Mouse (Mus musculus) embryonic facial prominence, embryonic 11.5 days (tissue): ENCODE results near the gene Prph. TPM values are rescaled to one million over a fixed set of nuclear protein-coding genes. Genes with fewer than 3 reads are reported as not detected.

ENCODE experiments used
- ATAC-seq: fragments of 200-750 bp; cut with Nextera tagmentation; replicated peaks from 2 replicates; pipeline ENCODE4 v1.8.0; 2017; ENCODE audit warnings: low read depth; ENCODE audit not compliant: insufficient number of reproducible peaks, low FRiP score, low TSS enrichment
- DNase-seq: peaks from one replicate; pipeline ENCODE4 v3.0.0-alpha.2; 2015; ENCODE audit warnings: low spot score
- H3K27ac ChIP-seq: fragments of 300-500 bp; sonication (generic); replicated peaks from 2 replicates; pipeline ENCODE4 v1.5.1; 2014; ENCODE audit warnings: mild to moderate bottlenecking, low read depth, low read length, control low read depth
- H3K27me3 ChIP-seq: fragments of 300-500 bp; sonication (generic); 2 replicates; pipeline ENCODE4 v1.6.1; 2014; ENCODE audit warnings: mild to moderate bottlenecking, low read length, moderate library complexity, mixed read lengths; ENCODE audit not compliant: control insufficient read depth, insufficient read depth
- H3K36me3 ChIP-seq: fragments of 300-500 bp; sonication (generic); replicated peaks from 2 replicates; pipeline ENCODE4 v1.6.1; 2014; ENCODE audit warnings: low read depth, mild to moderate bottlenecking, low read length, moderate library complexity, mixed read lengths; ENCODE audit not compliant: control insufficient read depth, insufficient read depth
- H3K4me1 ChIP-seq: fragments of 300-500 bp; sonication (generic); 2 replicates; pipeline ENCODE4 v1.6.1; 2014; ENCODE audit warnings: low read length, mixed read lengths; ENCODE audit not compliant: control insufficient read depth, insufficient read depth
- H3K4me2 ChIP-seq: fragments of 300-500 bp; sonication (generic); 2 replicates; pipeline ENCODE4 v1.6.1; 2014; ENCODE audit warnings: low read depth, mild to moderate bottlenecking, control low read depth, low read length, moderate library complexity
- H3K4me3 ChIP-seq: fragments of 300-500 bp; sonication (generic); 2 replicates; pipeline ENCODE4 v1.5.1; 2014; ENCODE audit warnings: low read depth, low read length, control low read depth
- H3K9ac ChIP-seq: fragments of 300-500 bp; sonication (generic); replicated peaks from 2 replicates; pipeline ENCODE4 v1.6.1; 2014; ENCODE audit warnings: mild to moderate bottlenecking, control low read depth, low read length
- H3K9me3 ChIP-seq: fragments of 300-500 bp; sonication (generic); replicated peaks from 2 replicates; pipeline ENCODE4 v1.6.1; 2016; ENCODE audit warnings: mild to moderate bottlenecking, low read length, inconsistent platforms, mixed read lengths; ENCODE audit not compliant: control insufficient read depth
- WGBS: fragments of 180-500 bp; shearing (Covaris S2); extraction: QIAGEN DNeasy Blood & Tissue Kit; methylation state at CpG from one replicate; pipeline ENCODE4 v1.1.7; 2014; 5-methylcytosine and 5-hydroxymethylcytosine counted together
- polyA plus RNA-seq: library from polyadenylated mRNA; unstranded; fragments of >200 nt; fragmentation: Nextera tagmentation; extraction: Ambion mirVana; gene quantifications from 2 replicates; pipeline ENCODE4 v1.2.1, GENCODE M21; 2014

The Prph gene
- polyA plus RNA-seq, 1 experiment from 2014 or later = 17.1 TPM

DNA sequence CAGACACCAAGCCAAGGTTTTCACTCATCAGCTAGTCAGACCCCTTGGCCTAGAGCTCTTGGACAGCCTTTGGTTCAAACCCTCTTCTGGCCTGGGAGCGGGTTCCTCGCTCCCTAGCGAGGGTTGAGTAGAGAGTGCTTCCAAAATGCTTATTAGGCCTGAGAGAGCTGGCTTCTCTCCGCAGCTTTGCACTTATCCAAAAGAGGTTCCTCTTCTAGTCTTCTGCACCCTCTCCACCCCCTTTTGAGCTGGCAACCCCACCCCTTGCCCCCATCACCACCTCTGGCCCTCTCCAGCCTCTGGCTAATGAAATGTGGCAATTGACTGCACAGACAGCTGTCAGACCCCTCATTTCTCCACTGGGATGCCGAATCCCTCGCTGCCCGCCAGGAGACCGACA lies 37.9 kb downstream of the Prph start, which contains the start of gene Dnajc22:
Gene Dnajc22 (plus strand): TSS at position 301 of the 400 bp plus-strand sequence.
- ATAC-seq (no peak), DNase-seq (no peak)
- Histone ChIP-seq H3K36me3 (no peaks in the 10 kb centered on the region), H3K4me3 (peak within 1 kb of the TSS; percentile 40), H3K27me3 (peaks cover 76% of the 10 kb centered on the region), H3K9ac (peak within 1 kb of the TSS; percentile 54), H3K27ac (peak within 1 kb of the TSS; percentile 13; the same call in 1 of the 2 replicates), H3K4me2 (peak within 1 kb of the TSS; percentile 90), H3K4me1 (peaks cover 17% of the 10 kb centered on the region), H3K9me3 (no peaks in the 10 kb centered on the region)
- WGBS = 10% methylated on average over 8 of the region's 8 CpGs

DNA sequence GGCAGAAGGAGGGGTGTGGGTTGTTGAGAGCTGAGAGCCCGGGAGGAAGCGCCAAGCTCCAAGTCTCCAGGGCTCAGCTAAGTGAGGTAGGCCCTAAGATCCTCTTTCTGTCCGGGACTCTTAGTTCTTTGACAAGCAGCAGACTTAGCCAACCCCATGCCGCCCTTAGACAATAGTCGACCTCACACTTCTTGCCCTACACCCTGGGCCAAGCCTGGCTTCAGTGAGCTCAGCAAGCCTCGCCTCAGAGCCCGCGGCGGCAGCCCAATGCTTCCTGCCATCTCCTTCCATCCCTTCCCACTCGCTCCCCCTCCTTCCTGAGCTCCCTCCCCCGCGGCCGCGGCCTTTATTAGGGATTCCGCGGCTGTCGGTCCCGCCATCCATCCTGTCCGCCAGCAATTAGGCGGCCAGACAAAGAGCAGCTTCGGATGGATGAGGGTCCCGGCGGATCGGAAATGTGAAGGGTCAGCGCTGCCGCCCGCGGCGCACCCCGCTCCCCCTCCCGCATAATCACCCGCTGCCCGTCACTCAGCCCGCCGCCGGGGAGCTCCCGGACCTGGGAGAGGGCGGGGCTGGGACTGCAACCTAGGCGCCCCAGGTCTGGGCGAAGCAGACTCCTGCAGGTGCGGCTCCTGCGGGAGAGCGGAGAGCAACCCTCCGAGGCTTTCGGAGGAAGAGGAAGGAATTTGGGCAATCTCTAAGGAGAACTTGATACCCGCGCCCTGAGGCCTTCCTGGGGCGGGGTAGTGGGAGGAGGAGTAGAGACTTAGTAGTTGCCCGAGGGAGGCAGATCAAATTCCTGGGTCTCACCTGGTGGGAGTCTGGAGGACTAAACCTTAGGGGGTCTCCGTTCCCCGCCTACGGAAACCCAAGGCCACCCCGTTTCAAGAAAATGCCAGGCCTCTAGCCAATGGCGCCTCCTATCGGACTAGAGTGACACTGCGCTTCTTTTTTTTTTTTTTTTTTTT lies 38.6 kb downstream of the Prph start:
- ATAC-seq = peak; percentile 40; the same call in 1 of the 2 replicates
- peaks cover 76% of the 10 kb centered on the region for H3K27me3 ChIP-seq
- DNase-seq = peak; percentile 69

DNA sequence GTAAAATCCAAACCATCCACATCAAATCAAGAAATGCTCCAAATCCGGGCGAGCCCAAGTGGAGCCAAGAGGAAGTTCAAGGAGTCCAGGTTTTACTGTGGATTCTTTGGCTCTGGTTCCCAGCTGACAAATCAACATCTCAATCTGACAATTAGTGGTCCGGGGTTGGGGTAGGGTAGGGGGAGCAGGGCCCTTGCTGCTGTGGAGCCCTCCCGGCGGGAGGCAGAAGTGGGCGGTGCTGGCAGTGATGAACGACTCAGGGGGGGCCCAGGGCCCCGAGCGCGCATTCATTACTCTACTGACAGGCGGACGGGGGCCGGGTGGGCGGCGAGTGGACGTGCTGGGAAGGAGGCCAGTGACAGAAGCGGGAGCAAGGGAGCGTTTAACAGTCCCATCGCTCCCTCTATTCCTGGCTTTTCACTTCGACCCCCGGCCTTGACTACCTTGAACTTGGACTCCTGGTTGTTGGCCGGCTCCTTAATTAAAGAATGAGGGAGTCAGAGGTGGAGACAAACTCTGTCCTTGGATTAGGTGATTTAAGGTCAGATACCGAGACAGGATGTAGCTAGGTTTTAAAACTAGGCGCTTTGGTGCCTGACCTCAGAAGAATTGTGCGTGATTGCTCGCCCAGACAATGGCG lies 39.8 kb downstream of the Prph start:
- Histone ChIP-seq H3K4me1 (peaks cover 21% of the 10 kb centered on the region), H3K4me2 (no peak overlapping the region; the same call in 1 of the 2 replicates), H3K27me3 (peaks cover 77% of the 10 kb centered on the region), H3K27ac (no peak overlapping the region), H3K36me3 (no peaks in the 10 kb centered on the region), H3K9ac (no peak overlapping the region), H3K9me3 (no peaks in the 10 kb centered on the region), H3K4me3 (no peak overlapping the region)
- 1% methylated on average over 27 of the region's 27 CpGs for WGBS
- DNase-seq (peak; percentile 27), ATAC-seq (no peak)

More for the DNA sequence above, 38.6 kb downstream of the Prph start:
- H3K9me3 ChIP-seq = no peaks in the 10 kb centered on the region
- H3K27ac ChIP-seq = peak overlapping the region; percentile 13; the same call in 1 of the 2 replicates
- under 1% methylated on average over 56 of the region's 56 CpGs for WGBS
- H3K4me2 ChIP-seq = peak overlapping the region; percentile 90
- peaks cover 21% of the 10 kb centered on the region for H3K4me1 ChIP-seq
- peak overlapping the region; percentile 40 for H3K4me3 ChIP-seq
- no peaks in the 10 kb centered on the region for H3K36me3 ChIP-seq
- H3K9ac ChIP-seq = peak overlapping the region; percentile 54

DNA sequence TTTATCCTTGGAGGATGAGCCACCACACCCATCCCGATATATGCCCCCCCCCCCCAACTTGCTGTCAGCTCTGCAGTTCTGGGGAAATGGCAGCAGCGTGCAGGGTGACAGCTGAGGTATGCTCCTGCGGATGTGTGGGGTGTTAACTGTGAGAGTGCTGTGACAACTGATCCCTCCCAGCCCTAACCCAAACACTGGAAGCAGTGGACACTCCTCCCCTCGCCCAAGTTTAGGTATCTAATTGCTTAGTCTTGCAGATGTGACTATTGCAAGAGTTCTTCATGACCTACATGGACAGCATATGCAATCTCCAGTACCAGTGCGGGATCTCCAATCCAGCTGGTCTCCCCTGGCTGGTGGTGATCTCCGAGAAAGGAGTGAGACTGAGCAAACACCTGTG lies 40.4 kb downstream of the Prph start:
- no peak for DNase-seq
- H3K4me1 ChIP-seq = peaks cover 21% of the 10 kb centered on the region
- H3K4me3 ChIP-seq = no peak overlapping the region

DNA sequence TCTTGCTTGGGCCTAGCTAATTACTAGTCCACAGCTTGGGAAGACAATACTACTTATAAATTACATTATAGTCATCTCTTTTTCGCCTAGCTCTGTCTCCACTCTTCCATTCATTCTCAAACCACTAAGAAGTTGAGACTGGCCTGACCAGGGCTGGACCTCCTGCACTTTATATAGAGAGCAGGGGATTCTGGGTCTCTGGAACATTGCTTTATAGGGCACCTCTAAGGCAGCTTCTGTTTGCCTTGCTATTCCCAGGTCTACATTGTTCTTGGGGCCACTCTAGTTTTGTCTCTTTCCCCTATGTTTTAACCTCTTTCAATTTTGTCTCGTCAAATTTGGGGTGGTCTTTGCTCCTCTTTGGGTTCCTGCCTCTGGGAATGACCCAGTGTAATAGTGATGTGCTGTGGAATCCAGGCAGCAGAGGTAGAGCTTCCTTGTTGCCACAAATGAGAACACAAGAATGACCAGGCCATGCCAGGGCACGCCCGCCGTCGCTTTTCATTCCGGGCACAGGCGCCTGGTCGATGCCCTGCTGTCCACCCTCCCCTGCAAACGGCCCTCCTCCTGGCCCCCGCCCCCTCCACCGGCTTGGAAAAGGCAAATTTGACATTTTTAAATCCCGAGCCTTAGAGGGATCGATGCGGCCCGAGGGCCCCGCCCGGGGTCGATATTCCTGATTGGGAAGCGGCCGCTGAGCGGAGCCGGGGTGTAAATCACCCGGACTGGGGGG lies 41.3 kb downstream of the Prph start:
- DNase-seq (no peak), ATAC-seq (no peak)
- peak overlapping the region; percentile 67 for H3K4me2 ChIP-seq
- 3% methylated on average over 24 of the region's 24 CpGs for WGBS
- H3K27ac ChIP-seq = no peak overlapping the region
- H3K4me1 ChIP-seq = peaks cover 21% of the 10 kb centered on the region
- no peaks in the 10 kb centered on the region for H3K9me3 ChIP-seq
- H3K9ac ChIP-seq = no peak overlapping the region
- H3K36me3 ChIP-seq = no peaks in the 10 kb centered on the region
- peak overlapping the region; percentile 34 for H3K4me3 ChIP-seq
- H3K27me3 ChIP-seq = peaks cover 70% of the 10 kb centered on the region

More for the DNA sequence above, 40.4 kb downstream of the Prph start:
- Histone ChIP-seq H3K27ac (no peak overlapping the region), H3K9me3 (no peaks in the 10 kb centered on the region), H3K27me3 (peaks cover 75% of the 10 kb centered on the region), H3K4me2 (no peak overlapping the region), H3K36me3 (no peaks in the 10 kb centered on the region), H3K9ac (no peak overlapping the region)
- 4% methylated on average over 6 of the region's 6 CpGs for WGBS
- ATAC-seq = no peak

DNA sequence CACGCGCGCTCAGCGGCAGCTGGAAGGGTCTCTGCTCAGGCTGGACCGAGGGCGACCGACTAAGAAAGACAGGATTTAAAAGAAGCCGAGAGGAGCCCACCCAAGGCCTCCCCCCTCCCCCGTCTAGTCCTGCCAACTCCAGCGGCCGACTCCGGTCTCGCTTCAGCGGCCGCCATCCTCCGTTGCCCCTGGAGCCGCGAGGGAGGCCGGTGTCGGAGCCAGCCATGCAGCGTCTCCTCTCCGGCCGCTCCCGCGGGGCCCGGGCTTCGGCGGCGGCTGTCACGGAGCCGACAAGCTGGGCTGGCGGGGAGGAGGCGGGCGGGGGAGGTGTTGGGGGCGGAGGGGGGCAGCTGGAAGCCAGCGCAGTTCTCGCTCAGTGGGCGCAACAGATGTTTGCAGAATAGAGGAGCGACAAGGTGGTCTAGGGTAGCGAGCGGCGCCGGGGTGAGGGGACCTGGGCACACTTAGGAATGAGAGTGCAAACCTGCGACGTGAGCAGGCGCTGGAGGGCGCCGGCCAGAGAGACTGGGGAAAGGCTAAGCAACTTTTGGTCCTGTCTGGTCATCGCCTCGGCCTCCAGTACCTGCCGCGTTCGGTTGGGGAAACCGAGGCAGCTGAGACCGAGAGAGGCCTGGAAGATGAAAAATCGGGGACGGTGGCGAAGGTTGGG lies 42.0 kb downstream of the Prph start:
- under 1% methylated on average over 56 of the region's 58 CpGs for WGBS
- Histone ChIP-seq H3K27ac (no peak overlapping the region), H3K9me3 (no peaks in the 10 kb centered on the region), H3K4me1 (peaks cover 21% of the 10 kb centered on the region), H3K9ac (0 out of 2 replicates have a peak overlapping the region, but pooled peaks have one; percentile 5), H3K27me3 (peaks cover 67% of the 10 kb centered on the region), H3K4me3 (peak overlapping the region; percentile 34), H3K4me2 (peak overlapping the region; percentile 67), H3K36me3 (no peaks in the 10 kb centered on the region)
- DNase-seq (peak; percentile 53), ATAC-seq (no peak)

DNA sequence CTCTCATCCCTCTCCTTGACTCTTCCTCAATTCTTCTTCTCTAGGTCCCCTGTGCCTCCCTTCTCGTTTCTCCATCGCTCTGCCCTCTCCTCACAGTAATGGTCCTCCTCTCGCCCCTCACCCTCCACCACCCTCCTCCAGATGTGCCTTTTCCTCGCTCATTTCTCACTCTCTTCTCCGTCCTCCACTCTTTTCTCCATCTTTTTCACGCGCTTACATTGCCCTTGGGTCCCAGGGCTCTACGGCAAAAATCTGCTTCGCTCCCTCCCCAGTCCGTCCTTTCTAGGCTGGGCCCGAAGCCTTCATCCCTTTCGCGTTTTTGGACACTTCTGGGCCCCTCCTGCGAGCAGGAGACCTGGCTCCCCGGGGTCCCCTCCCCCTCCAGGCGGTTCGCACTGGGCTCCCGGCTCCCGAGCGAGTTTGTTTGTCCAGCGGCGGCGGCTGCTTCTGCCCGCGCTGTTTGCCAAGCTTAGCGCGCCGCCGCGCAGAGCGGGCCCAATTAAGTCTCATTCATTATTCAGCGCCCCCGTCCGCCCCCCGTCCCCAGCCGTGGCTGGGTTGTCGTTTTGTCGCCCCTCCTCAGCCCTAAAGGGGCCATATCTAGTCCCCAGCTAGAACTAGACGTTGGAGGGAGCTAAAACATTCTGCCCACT lies 43.0 kb downstream of the Prph start:
- peaks cover 58% of the 10 kb centered on the region for H3K27me3 ChIP-seq
- H3K27ac ChIP-seq = no peak overlapping the region
- no peaks in the 10 kb centered on the region for H3K9me3 ChIP-seq

More for the DNA sequence above, 43.0 kb downstream of the Prph start:
- Histone ChIP-seq H3K9ac (peak overlapping the region; percentile 22), H3K4me2 (peak overlapping the region; percentile 67), H3K4me3 (peak overlapping the region; percentile 34), H3K4me1 (peaks cover 21% of the 10 kb centered on the region), H3K36me3 (no peaks in the 10 kb centered on the region)
- ATAC-seq (no peak), DNase-seq (peak; percentile 49)
- WGBS = 1% methylated on average over 39 of the region's 39 CpGs
